Mouse (Mus musculus) spleen, adult 2 months (tissue): ENCODE data around the gene Slc1a3. TPM values are rescaled to one million over a fixed set of nuclear protein-coding genes. Genes with fewer than 3 reads are reported as not detected.

Experiments used
- DNase-seq, 2 experiments: peaks; one replicate each; pipeline versions ENCODE4 v3.0.0 to v3.0.0-alpha.2; 2012 to 2021; ENCODE audit warnings: low spot score in 2 of 2, low read depth in 1 of 2
- H3K27ac ChIP-seq: fragments of 200-500 bp; 2 replicates; pipeline ENCODE4 v1.5.1; 2012; ENCODE audit warnings: low read length, inconsistent platforms; ENCODE audit not compliant: insufficient read depth
- H3K27me3 ChIP-seq: fragments of 200-500 bp; 2 replicates; pipeline ENCODE4 v1.6.1; 2012; ENCODE audit warnings: mild to moderate bottlenecking, moderate library complexity, low read length, inconsistent platforms; ENCODE audit not compliant: control insufficient read depth, insufficient read depth
- H3K36me3 ChIP-seq: fragments of 200-500 bp; 2 replicates; pipeline ENCODE4 v1.6.1; 2012; ENCODE audit warnings: mild to moderate bottlenecking, low read length, inconsistent platforms; ENCODE audit not compliant: control insufficient read depth, insufficient read depth
- H3K4me1 ChIP-seq: fragments of 200-500 bp; 2 replicates; pipeline ENCODE4 v1.6.1; 2011; ENCODE audit warnings: inconsistent platforms; ENCODE audit not compliant: control insufficient read depth, insufficient read depth, insufficient read length
- H3K4me3 ChIP-seq: fragments of 200-500 bp; 2 replicates; pipeline ENCODE4 v1.5.1; 2011; ENCODE audit warnings: mild to moderate bottlenecking, inconsistent platforms; ENCODE audit not compliant: insufficient read depth, insufficient read length; ENCODE audit errors: extremely low read depth
- CTCF ChIP-seq: fragments of 200-500 bp; IDR thresholded peaks from 2 replicates; pipeline ENCODE4 v1.5.1; 2011; ENCODE audit warnings: mild to moderate bottlenecking, inconsistent platforms; ENCODE audit not compliant: insufficient read depth, insufficient read length, insufficient replicate concordance; ENCODE audit errors: extremely low read depth
- POLR2A ChIP-seq: fragments of 200-500 bp; IDR thresholded peaks from 2 replicates; pipeline ENCODE4 v1.6.1; 2011; ENCODE audit warnings: low read depth, low read length, inconsistent platforms
- WGBS: fragments of 180-500 bp; shearing (Covaris S2); methylation state at CpG from one replicate; pipeline ENCODE4 v1.1.7; 2018; 5-methylcytosine and 5-hydroxymethylcytosine counted together
- polyA plus RNA-seq: library from polyadenylated mRNA; depleted of rRNA; stranded (reverse); fragments of >200 nt; gene quantifications from 2 replicates; pipeline ENCODE4 v1.2.3, GENCODE M21; 2012

The Slc1a3 gene
- polyA plus RNA-seq, 1 experiment = 8.5 TPM

DNA sequence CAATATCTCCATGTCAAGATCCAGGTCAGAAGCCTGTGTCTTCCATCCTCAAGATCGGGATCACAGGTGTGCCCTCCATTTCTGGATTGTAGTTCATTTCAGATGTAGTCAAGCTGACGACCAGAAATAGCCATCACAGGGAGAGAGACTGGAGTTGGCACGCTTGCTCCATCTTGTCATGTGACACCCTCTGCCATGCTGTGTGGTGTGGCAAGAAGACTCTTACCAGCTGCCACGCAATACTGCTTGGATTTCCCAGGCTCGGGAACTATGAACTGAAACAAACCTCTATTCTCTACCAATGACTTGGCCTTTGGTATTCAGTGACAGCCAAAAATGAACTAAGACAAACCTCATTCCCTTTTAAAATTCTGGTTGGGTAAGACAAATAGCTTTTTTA, 27.6 kb upstream of the Slc1a3 start:
- DNase-seq = no peak
- H3K4me1 ChIP-seq = no peaks in the 10 kb centered on the region
- H3K4me3 ChIP-seq = no peak overlapping the region
- WGBS = 91% methylated on average over 5 of the region's 5 CpGs
- no peak overlapping the region for H3K27ac ChIP-seq
- no peaks in the 10 kb centered on the region for H3K27me3 ChIP-seq
- TF ChIP-seq POLR2A = no peak
- TF ChIP-seq CTCF = no peak
- no peaks in the 10 kb centered on the region for H3K36me3 ChIP-seq

DNA sequence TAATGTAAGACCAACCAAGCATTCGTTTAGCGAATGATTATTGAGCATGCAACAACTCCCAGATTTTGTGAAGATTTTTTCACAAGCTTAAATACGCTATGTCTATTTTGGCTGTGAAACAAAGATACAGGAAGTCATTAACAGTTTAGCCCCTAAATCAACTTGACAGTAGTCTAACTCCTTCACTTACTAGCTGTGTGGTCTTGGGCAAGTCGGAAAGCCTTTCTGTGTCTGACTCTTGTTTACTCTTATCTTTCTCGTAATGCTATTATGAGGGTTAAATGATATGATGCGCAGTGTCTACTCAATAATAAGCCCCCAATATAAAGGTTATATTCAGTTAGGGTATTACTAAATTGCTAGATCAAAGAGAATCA, 23.8 kb upstream of the Slc1a3 start:
- H3K36me3 ChIP-seq = no peaks in the 10 kb centered on the region
- WGBS = 79% methylated on average over 6 of the region's 6 CpGs
- no peak for TF ChIP-seq POLR2A
- TF ChIP-seq CTCF = no peak
- H3K4me1 ChIP-seq = no peaks in the 10 kb centered on the region
- no peak for DNase-seq
- no peak overlapping the region for H3K27ac ChIP-seq
- no peak overlapping the region for H3K4me3 ChIP-seq
- H3K27me3 ChIP-seq = no peaks in the 10 kb centered on the region

GRCm38 (mm10) chr15:8733669-8734362, 23.3 kb upstream of the Slc1a3 start:
- Histone ChIP-seq H3K36me3 (no peaks in the 10 kb centered on the region), H3K27me3 (no peaks in the 10 kb centered on the region), H3K4me3 (no peak overlapping the region), H3K27ac (no peak overlapping the region), H3K4me1 (no peaks in the 10 kb centered on the region)
- no peak for TF ChIP-seq POLR2A
- TF ChIP-seq CTCF = no peak
- DNase-seq = no peak
- WGBS = 61% methylated on average over 7 of the region's 7 CpGs

DNA sequence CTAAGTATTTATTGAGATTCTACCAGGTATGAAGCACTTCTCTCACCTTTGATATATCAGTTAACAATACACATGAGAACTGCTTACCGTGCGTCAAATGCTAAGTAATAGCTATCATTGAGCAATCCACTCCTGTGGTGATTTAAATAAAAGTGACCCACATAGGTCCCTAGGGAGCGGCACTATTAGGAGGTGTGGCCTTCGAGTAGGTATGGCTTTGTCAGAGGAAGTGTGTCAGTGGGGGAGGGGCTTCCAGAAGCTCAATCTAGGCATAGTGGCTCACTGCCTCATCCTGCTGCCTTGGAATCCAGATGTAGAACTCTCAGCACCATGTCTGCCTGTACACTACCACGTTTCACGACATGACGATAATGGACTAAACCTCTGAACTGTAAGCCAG, 18.3 kb upstream of the Slc1a3 start:
- no peaks in the 10 kb centered on the region for H3K4me1 ChIP-seq
- DNase-seq = no peak
- no peak overlapping the region for H3K27ac ChIP-seq
- TF ChIP-seq POLR2A (no peak), CTCF (no peak)
- no peak overlapping the region for H3K4me3 ChIP-seq
- H3K36me3 ChIP-seq = no peaks in the 10 kb centered on the region
- WGBS = 95% methylated on average over 7 of the region's 7 CpGs
- H3K27me3 ChIP-seq = no peaks in the 10 kb centered on the region

DNA sequence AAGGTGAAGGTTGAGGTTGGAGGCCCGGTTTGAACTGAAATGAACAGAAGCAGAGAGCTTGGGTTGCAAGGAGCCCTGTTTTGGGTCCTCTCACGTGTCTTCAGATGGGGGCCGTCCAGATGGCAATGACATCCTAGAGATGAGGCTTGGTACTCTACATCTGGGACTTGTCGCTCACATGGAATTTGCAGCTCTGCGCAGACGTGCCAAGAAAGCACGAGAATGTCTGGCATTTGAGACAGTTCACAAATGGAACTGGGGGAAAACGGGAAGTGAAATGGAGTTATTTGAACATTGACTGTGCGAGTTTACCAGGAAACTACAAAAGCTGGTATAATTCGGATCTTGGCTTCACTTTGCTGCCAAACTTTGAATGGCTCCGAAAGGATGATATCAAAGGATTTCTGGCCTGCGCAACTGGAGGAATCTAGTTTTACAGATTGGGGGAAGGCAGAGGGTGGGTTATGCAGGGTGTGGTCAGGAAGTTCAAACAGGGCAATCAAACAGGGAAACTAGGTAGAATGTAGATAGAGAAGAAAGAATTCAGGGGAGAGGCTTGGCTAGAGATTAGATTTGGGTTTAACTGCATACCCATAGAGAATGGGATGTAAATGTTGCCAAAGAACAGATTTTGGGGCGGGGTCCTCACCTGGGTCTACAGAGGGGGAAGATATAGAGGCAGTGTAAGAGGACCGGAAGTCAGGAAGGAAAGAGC, 12.0 kb upstream of the Slc1a3 start:
- no peak for DNase-seq
- H3K4me3 ChIP-seq = no peak overlapping the region
- no peaks in the 10 kb centered on the region for H3K36me3 ChIP-seq
- H3K4me1 ChIP-seq = no peaks in the 10 kb centered on the region
- no peak for TF ChIP-seq CTCF
- no peak for TF ChIP-seq POLR2A
- 82% methylated on average over 14 of the region's 14 CpGs for WGBS
- H3K27me3 ChIP-seq = no peaks in the 10 kb centered on the region
- no peak overlapping the region for H3K27ac ChIP-seq

DNA sequence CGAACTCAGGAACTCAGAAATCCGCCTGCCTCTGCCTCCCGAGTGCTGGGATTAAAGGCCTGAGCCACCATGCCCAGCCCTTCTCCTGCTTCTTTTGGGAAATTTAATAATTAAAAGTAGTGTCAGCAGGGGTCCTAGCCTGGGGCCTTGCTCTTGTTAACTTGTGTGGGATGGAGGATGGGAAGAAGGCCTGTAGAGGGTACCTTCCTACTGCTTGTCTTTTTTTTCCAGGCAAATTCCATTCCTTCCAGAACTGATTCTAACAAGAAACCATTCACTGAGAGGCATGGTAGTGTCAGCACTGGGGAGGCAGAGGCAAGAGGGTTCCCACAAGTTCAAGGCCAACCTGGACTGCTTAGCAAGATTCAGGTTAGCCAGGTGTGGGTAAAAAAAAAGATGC, 11.2 kb upstream of the Slc1a3 start:
- 90% methylated on average over 3 of the region's 3 CpGs for WGBS
- H3K4me3 ChIP-seq = no peak overlapping the region
- TF ChIP-seq POLR2A (no peak), CTCF (no peak)
- DNase-seq = no peak
- no peaks in the 10 kb centered on the region for H3K27me3 ChIP-seq
- H3K36me3 ChIP-seq = no peaks in the 10 kb centered on the region
- H3K4me1 ChIP-seq = no peaks in the 10 kb centered on the region
- no peak overlapping the region for H3K27ac ChIP-seq

GRCm38 (mm10) chr15:8721005-8721404, 10.4 kb upstream of the Slc1a3 start:
- Histone ChIP-seq H3K27ac (no peak overlapping the region), H3K4me3 (no peak overlapping the region), H3K36me3 (no peaks in the 10 kb centered on the region), H3K27me3 (no peaks in the 10 kb centered on the region), H3K4me1 (no peaks in the 10 kb centered on the region)
- TF ChIP-seq CTCF (no peak), POLR2A (no peak)
- DNase-seq = no peak
- WGBS = 85% methylated on average over 3 of the region's 3 CpGs
